In genomic region chr7:44838073-44838472, GRCm38 (mm10) we compare ENCODE assay signal across 19 mouse cellular contexts. TPM values are rescaled to one million over a fixed set of nuclear protein-coding genes. Genes with fewer than 3 reads are reported as not detected.
DNase-seq lines count a peak whose midpoint lies in the region; TF ChIP-seq lines count a peak whose summit lies in the region.
"Had no signal": no experiment of that assay in that cellular context is flagged by ENCODE, and none has a peak within 500 bp of the region (broad histone marks: within the 10 kb centered on the region; RNA-seq: fewer than 3 reads in every experiment).

No protein-coding gene starts in this region.

- in situ Hi-C loops in CH12.LX (cut with MboI; ENCODE audit: low pct_ligation_motif_present, low pct_unique_long_range_greater_than_20kb, low sequenced_read_pairs) = no loop called here

- H3K36me3 ChIP-seq in heart, embryonic 10.5 days = peaks cover 34% of the 10 kb centered on the region
- peaks cover 56 to 67% of the 10 kb centered on the region in 2 experiments for H3K36me3 ChIP-seq in CH12.LX (replicated peaks in 1 of 2; ENCODE audit: control insufficient read depth in 1 of 2, insufficient read depth in 1 of 2, low read length in 1 of 2)
- H3K36me3 ChIP-seq in myocyte (ENCODE audit: control insufficient read depth, insufficient read depth) = no peaks in the 10 kb centered on the region

- H3K9ac ChIP-seq in CH12.LX (ENCODE audit: insufficient read depth, low read depth) = no peak overlapping the region
- H3K9ac ChIP-seq: embryonic facial prominence, embryonic 13.5 days; embryonic facial prominence, embryonic 15.5 days; forebrain, embryonic 12.5 days had no signal

- intact Hi-C loops in heart, postnatal 10 days (cut with DNase I) = no loop called here

- no peak overlapping the region for H3K4me3 ChIP-seq in heart, embryonic 10.5 days
- H3K4me3 ChIP-seq in CH12.LX (replicated peaks in 1 of 3; ENCODE audit: low read depth in 2 of 3, low read length in 2 of 3, poor library complexity in 1 of 3) (peak overlapping the region in 1 of 3 experiments; percentile 50), myocyte (no peak overlapping the region)
- H3K4me3 ChIP-seq: embryonic facial prominence, embryonic 13.5 days; embryonic facial prominence, embryonic 15.5 days; erythroblast, embryonic 14.5 days; forebrain, embryonic 10.5 days; forebrain, embryonic 12.5 days had no signal

- H3K4me1 ChIP-seq in heart, embryonic 10.5 days = peaks cover 27% of the 10 kb centered on the region
- H3K4me1 ChIP-seq in CH12.LX (ENCODE audit: control insufficient read depth in 1 of 2, insufficient read depth in 2 of 2) = peaks cover 35 to 82% of the 10 kb centered on the region in 2 experiments

- no peak for TF ChIP-seq CTCF in CH12.LX (conservative IDR thresholded peaks at IDR 0.05 in 1 of 2, IDR thresholded peaks at IDR 0.05 in 1 of 2; ENCODE audit: low read depth in 2 of 2, low read length in 2 of 2)

- no peak overlapping the region for H3ac ChIP-seq in myocyte (ENCODE audit: control insufficient read depth, insufficient read length)

- no peak overlapping the region for H3K27ac ChIP-seq in heart, embryonic 10.5 days
- peak overlapping the region; percentile 100; the same call in 1 of the 2 replicates for H3K27ac ChIP-seq in CH12.LX (ENCODE audit: insufficient read depth, low read depth)
- H3K27ac ChIP-seq: embryonic facial prominence, embryonic 13.5 days; embryonic facial prominence, embryonic 15.5 days; forebrain, embryonic 10.5 days; forebrain, embryonic 12.5 days had no signal

- WGBS in heart, embryonic 10.5 days = 82% methylated on average over 6 of the region's 6 CpGs

- dilution Hi-C loops in CH12.LX (cut with MboI; ENCODE audit: extremely low pct_ligation_motif_present, extremely low pct_unique_long_range_greater_than_20kb, low sequenced_read_pairs) = no loop called here

- no peak overlapping the region for H3K4me2 ChIP-seq in CH12.LX (ENCODE audit: insufficient read depth, low read depth, poor library complexity, severe bottlenecking)
- no peak overlapping the region for H3K4me2 ChIP-seq in myocyte (ENCODE audit: low read depth)
- H3K4me2 ChIP-seq: embryonic facial prominence, embryonic 13.5 days; embryonic facial prominence, embryonic 15.5 days; forebrain, embryonic 12.5 days had no signal

- H3K9me3 ChIP-seq in heart, embryonic 10.5 days = no peaks in the 10 kb centered on the region
- peaks cover 33% of the 10 kb centered on the region for H3K9me3 ChIP-seq in CH12.LX (replicated peaks; ENCODE audit: low read length)
- H3K9me3 ChIP-seq: embryonic facial prominence, embryonic 13.5 days; embryonic facial prominence, embryonic 15.5 days; forebrain, embryonic 10.5 days; forebrain, embryonic 12.5 days had no signal

- no peak for TF ChIP-seq RAD21 in CH12.LX (IDR thresholded peaks at IDR 0.05; ENCODE audit: low read depth, low read length)

- 0 out of 2 replicates have a peak, but pooled peaks have one; percentile 12 for TF ChIP-seq POLR2A in CH12.LX (IDR thresholded peaks at IDR 0.05; ENCODE audit: low read depth, low read length)
- no peak for TF ChIP-seq POLR2A in myocyte (IDR thresholded peaks at IDR 0.05; ENCODE audit: insufficient read length, low read depth)

- peak; percentile 71 for DNase-seq in heart, embryonic 10.5 days (ENCODE audit: low spot score)
- no peak for DNase-seq in heart, postnatal 10 days
- DNase-seq in CH12.LX (ENCODE audit: extremely low read depth) = no peak
- DNase-seq in ovary, postnatal 10 days (ENCODE audit: low spot score) = no peak
- DNase-seq: adrenal gland, adult 2 months; adrenal gland, postnatal 25 days; cerebellum, adult 11 months; cerebellum, adult 18-20 months; cerebellum, adult 8-10 months; cerebellum, adult 9-11 months; cerebellum, postnatal 14 days; cerebellum, postnatal 36 days; embryo, embryonic 11 days had no signal

- TF ChIP-seq EP300 in CH12.LX (IDR thresholded peaks at IDR 0.05; ENCODE audit: low read length) = no peak

- H3K79me2 ChIP-seq in CH12.LX (replicated peaks; ENCODE audit: control insufficient read depth, extremely low read depth, insufficient read depth, poor library complexity, severe bottlenecking) (peaks cover 11% of the 10 kb centered on the region), myocyte (ENCODE audit: control insufficient read depth, insufficient read depth) (no peaks in the 10 kb centered on the region)

- peaks cover 53% of the 10 kb centered on the region for H3K27me3 ChIP-seq in heart, embryonic 10.5 days (ENCODE audit: insufficient read depth, poor library complexity, severe bottlenecking)
- H3K27me3 ChIP-seq in CH12.LX (replicated peaks) (no peaks in the 10 kb centered on the region), myocyte (ENCODE audit: control insufficient read depth, insufficient read depth, insufficient read length) (no peaks in the 10 kb centered on the region)

TF ChIP-seq in CH12.LX, 34 proteins besides CTCF, POLR2A, EP300 and RAD21 (continues in another document):
- TF ChIP-seq KAT2A (IDR thresholded peaks at IDR 0.05; ENCODE audit: insufficient replicate concordance, low read length) = no peak
- TF ChIP-seq RCOR1 (conservative IDR thresholded peaks at IDR 0.05; ENCODE audit: low read depth, low read length) = no peak
- TF ChIP-seq ZNF384 (IDR thresholded peaks at IDR 0.05; ENCODE audit: low read depth, low read length) = no peak
- no peak for TF ChIP-seq NELFE (IDR thresholded peaks at IDR 0.05; ENCODE audit: low read depth, low read length)
- TF ChIP-seq MAZ (IDR thresholded peaks at IDR 0.05; ENCODE audit: low read depth, low read length) = no peak
- TF ChIP-seq BHLHE40 (IDR thresholded peaks at IDR 0.05; ENCODE audit: low read depth, low read length) = no peak
- no peak for TF ChIP-seq ZC3H11A (IDR thresholded peaks at IDR 0.05; ENCODE audit: low read depth, low read length)
- TF ChIP-seq USF1 (IDR thresholded peaks at IDR 0.05; ENCODE audit: low read depth, low read length) = no peak
- TF ChIP-seq ETS1 (conservative IDR thresholded peaks at IDR 0.05; ENCODE audit: low read depth, low read length) = no peak
- TF ChIP-seq SMC3 (IDR thresholded peaks at IDR 0.05; ENCODE audit: low read depth, low read length) = no peak
- no peak for TF ChIP-seq ELF1 (IDR thresholded peaks at IDR 0.05; ENCODE audit: low read depth, low read length)
- no peak for TF ChIP-seq USF2 (conservative IDR thresholded peaks at IDR 0.05; ENCODE audit: low read depth, low read length)
- no peak for TF ChIP-seq NRF1 (IDR thresholded peaks at IDR 0.05; ENCODE audit: low read depth, low read length)

TF ChIP-seq in myocyte, 11 proteins besides CTCF, POLR2A, EP300 and RAD21:
- TF ChIP-seq SRF (IDR thresholded peaks at IDR 0.05; ENCODE audit: control insufficient read depth, insufficient read length, low read depth) (no peak), POLR2AphosphoS2 (IDR thresholded peaks at IDR 0.05; ENCODE audit: insufficient read length, low read depth) (peak; percentile 70), TCF12 (IDR thresholded peaks at IDR 0.05; ENCODE audit: insufficient read depth, poor library complexity, severe bottlenecking) (no peak), MYOD1 (IDR thresholded peaks at IDR 0.05; ENCODE audit: control insufficient read depth in 1 of 3, insufficient read length in 2 of 3, low read depth in 2 of 3) (no peak), USF1 (IDR thresholded peaks at IDR 0.05; ENCODE audit: low read depth) (no peak), TCF3 (IDR thresholded peaks at IDR 0.05; ENCODE audit: insufficient read length, low read depth) (no peak), CEBPB (IDR thresholded peaks at IDR 0.05; ENCODE audit: insufficient read depth, poor library complexity, severe bottlenecking) (no peak)

RNA-seq across cellular contexts. Expression of gene Akt1s1, which starts 10.7 kb away (rescaled TPM):
- 102 and 103 TPM in 2 replicates for polyA plus RNA-seq in heart, embryonic 10.5 days (2016; fragmentation: Nextera tagmentation; extraction: Ambion mirVana)
- 10 to 100 TPM; 76.8 to 78.4 TPM for total RNA-seq in heart, postnatal 10 days (2021)
- total RNA-seq in CH12.LX (2012; rRNA removed) (21.7 and 24.2 TPM in 2 replicates), CH12.LX (2014; rRNA removed) (8.5 and 9.5 TPM in 2 replicates)
- polyA plus RNA-seq in CH12.LX (2012; ENCODE audit: insufficient read length, low read depth) (23.3 and 23.4 TPM in 2 replicates), myocyte (2012; fragmentation: generic; extraction: Trizol) (200 TPM)

RNA-seq across cellular contexts. Expression of gene Tbc1d17, which starts 10.8 kb away (rescaled TPM):
- 56.9 and 67.3 TPM in 2 replicates for polyA plus RNA-seq in heart, embryonic 10.5 days (2016; fragmentation: Nextera tagmentation; extraction: Ambion mirVana)
- 10 to 100 TPM; 38.4 to 44.7 TPM for total RNA-seq in heart, postnatal 10 days (2021)
- total RNA-seq in CH12.LX (2012; rRNA removed) (32.4 and 40.5 TPM in 2 replicates), CH12.LX (2014; rRNA removed) (31.9 and 35.5 TPM in 2 replicates)
- polyA plus RNA-seq in CH12.LX (2012; ENCODE audit: insufficient read length, low read depth) (38.5 and 41.9 TPM in 2 replicates), myocyte (2012; fragmentation: generic; extraction: Trizol) (53.8 TPM)

RNA-seq across cellular contexts. Expression of gene Pnkp, which starts 18.9 kb away (rescaled TPM):
- 28.5 and 29.7 TPM in 2 replicates for polyA plus RNA-seq in heart, embryonic 10.5 days (2016; fragmentation: Nextera tagmentation; extraction: Ambion mirVana)
- total RNA-seq in heart, postnatal 10 days (2021) = 10 to 100 TPM; 18.1 to 21.6 TPM
- total RNA-seq in CH12.LX (2012; rRNA removed) (35.9 and 41.6 TPM in 2 replicates), CH12.LX (2014; rRNA removed) (14.8 and 15.3 TPM in 2 replicates)
- polyA plus RNA-seq in CH12.LX (2012; ENCODE audit: insufficient read length, low read depth) (20.7 and 22.2 TPM in 2 replicates), myocyte (2012; fragmentation: generic; extraction: Trizol) (47.9 TPM)

RNA-seq across cellular contexts. Expression of gene Atf5, which starts 21.6 kb away (rescaled TPM):
- polyA plus RNA-seq in heart, embryonic 10.5 days (2016; fragmentation: Nextera tagmentation; extraction: Ambion mirVana) = 1.7 and 3.3 TPM in 2 replicates
- total RNA-seq in heart, postnatal 10 days (2021) = 10 to 100 TPM; 50.4 to 51.3 TPM
- total RNA-seq in CH12.LX (2012; rRNA removed) (34.0 and 71.1 TPM in 2 replicates), CH12.LX (2014; rRNA removed) (12.0 and 13.4 TPM in 2 replicates)
- polyA plus RNA-seq in CH12.LX (2012; ENCODE audit: insufficient read length, low read depth) (82.3 and 84.5 TPM in 2 replicates), myocyte (2012; fragmentation: generic; extraction: Trizol) (939 TPM)

RNA-seq across cellular contexts. Expression of gene Il4i1, which starts 21.9 kb away (rescaled TPM):
- polyA plus RNA-seq in heart, embryonic 10.5 days (2016; fragmentation: Nextera tagmentation; extraction: Ambion mirVana) = 0.41 and 1.3 TPM in 2 replicates
- total RNA-seq in heart, postnatal 10 days (2021) = 1 to 10 TPM; 1.3 to 1.8 TPM
- total RNA-seq in CH12.LX (2012; rRNA removed) (42.2 and 57.5 TPM in 2 replicates), CH12.LX (2014; rRNA removed) (11.8 and 17.6 TPM in 2 replicates)
- polyA plus RNA-seq in CH12.LX (2012; ENCODE audit: insufficient read length, low read depth) (49.2 and 58.2 TPM in 2 replicates), myocyte (2012; fragmentation: generic; extraction: Trizol) (1.9 TPM)
